Mouse (Mus musculus): ENCODE measurements at regions not wholly inside any gene's neighbourhood (a gene's known extent, or its start where the extent isn't known, plus 50 kb on each side); places are given as distances from the start of the nearest gene placed in this dataset.
"Not testable (repeated sequence)": the region's sequence is repeated elsewhere in the genome, so short reads cannot be mapped to it uniquely, and the experiment has no call there.

DNA sequence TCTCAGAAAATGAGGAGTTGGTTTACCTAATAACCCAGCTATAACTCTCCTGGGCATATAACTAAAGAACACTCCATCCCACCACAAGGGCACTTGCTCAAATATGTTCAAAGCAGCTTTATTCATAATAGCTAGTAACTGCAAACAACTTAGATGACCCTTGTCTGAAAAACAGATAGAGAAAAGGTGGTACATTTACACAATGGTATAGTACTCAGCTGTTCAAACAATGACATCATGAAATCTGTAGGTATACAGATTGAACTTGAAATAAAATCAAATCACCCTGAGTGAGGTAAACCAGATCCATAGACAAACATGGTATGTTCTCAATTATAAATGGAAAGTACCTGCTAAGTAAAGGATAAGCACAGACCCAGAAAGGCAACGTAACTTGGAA lies 721.5 kb upstream of the Intu start:
- DNase-seq = no peak

DNA sequence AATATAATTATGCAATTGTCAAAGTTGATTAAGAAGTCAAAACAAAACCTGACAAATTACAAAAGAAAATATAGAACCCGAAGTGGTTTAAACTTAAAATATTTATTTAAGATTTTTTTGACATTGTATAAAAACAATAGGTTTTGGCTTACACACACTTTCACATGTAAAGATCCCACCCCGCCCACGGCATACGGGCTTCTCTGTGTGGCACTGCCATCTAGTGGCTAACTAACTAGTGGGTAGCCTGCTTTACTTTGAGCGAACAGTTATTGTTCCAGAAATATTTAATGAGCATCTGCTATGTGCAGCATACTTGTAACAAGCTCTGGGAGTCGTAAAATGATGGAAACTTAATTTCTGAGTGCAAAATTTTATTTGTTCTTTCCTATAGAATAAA lies 716.3 kb upstream of the Intu start:
- peak; percentile 66 for DNase-seq

DNA sequence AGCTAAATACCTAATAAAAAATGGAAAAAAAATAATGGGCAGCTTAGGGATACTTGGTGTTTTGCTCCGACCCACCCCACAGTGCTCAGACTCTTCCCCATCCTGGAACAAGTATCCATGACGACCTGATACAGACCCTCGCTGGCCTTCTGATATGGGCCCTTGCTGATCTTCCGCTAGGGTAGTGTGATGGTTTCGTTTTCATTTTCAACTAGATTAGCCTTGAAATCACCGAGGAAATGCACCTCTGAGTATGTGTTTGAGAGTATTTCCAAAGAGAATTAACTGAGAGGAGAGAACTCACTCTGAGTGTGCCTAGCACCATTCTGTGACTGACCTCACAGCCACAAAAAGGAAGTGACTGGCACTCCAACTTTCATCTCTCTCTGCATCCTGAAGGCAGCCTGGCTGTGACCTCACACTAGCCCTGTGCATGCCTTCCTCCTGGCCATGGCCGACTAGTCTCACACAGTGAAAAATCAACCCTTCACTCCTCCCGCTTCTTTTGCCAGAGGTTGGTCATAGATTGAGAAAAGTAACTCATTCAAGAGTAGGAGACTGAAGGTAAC lies 700.5 kb upstream of the Intu start:
- no peak for DNase-seq

DNA sequence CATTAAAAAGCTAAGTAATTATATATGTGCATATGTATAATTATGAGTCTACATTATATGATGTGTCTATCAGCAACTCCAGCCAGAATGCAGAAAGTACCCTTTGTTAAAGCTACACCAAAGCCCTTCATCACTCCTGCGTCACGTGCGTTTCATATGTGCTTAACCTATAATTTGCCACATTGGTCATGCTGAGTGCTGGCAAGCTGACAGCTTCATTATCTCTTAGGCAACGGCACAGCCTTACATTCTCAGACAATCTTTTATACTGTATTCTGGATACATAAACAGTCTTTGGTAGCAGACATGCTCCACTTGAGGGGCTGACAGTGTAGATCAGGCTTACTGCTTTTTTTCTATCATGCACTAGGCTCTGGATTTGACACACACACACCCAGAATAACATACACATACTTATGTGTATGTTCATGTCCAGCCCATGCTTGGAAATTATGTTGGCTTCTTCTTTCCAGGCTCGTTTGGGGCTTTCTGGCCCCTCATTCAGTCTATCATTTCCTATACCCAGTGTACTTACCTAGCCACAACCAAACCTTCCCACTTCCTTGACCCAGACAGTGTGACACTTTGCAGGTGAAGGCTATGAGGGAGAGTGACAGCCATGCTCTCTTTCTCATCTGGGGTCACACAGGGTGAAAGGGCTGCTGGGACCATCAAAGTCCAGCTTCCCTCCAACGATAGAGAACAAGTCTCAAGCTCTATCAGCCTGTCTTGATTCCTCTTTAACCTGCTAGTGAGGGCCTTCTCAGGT lies 692.5 kb upstream of the Intu start:
- peak; percentile 36 for DNase-seq

DNA sequence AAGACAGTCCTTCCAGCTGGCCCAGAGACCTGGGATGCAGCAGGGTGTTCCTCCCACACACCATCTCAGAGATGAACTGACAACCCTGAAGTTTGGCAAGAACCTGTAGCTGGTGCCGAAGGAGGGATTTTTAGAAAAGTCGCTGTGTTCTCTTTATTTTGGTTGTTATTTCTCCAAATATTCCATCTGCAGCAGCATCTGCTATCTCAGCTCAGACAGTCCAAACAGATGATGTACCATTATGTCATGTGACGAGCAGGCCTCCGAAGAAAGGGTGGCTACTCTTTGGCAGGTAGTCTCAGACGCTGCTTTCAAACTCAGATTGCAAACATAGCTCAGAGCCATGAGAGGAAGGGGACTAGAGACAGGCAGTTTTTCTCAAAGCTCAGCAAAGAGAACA lies 690.1 kb upstream of the Intu start:
- DNase-seq = no peak

DNA sequence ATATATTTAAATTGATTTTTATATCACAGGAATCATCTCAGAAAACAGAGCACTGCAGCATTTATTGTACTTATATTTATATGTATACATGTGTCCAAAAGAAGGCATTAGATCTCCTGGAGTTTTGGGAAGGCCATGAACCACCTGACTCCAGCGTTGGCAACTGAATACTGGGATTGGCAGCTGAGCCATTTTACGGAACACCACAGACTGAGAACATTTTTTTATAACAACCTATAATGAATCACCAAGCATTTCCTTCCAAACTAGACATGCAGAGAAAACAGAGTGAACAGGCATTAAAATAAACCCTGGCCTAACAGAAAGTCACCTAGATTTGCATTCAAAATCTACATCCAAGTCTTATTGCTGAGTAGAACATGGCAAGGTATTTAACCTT lies 686.0 kb upstream of the Intu start:
- DNase-seq = no peak

DNA sequence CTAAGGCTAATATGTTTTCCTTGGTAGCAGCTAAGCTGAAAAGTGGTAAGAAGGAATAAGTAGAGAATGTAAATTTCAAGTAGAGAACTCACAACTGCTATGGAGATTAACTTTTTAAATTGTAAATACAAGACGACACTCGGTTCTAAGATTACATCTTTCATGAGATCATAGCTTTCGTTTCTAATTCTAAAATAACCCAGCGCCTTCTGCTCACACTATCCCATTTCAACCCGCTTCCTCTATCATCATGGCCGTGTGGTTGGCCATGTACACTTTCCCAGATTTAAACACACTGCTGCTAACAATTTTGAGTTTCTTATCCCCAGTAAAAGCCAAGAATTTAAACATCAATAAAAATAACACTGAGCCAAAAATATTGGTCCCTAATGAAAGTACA lies 682.3 kb upstream of the Intu start:
- DNase-seq = no peak

DNA sequence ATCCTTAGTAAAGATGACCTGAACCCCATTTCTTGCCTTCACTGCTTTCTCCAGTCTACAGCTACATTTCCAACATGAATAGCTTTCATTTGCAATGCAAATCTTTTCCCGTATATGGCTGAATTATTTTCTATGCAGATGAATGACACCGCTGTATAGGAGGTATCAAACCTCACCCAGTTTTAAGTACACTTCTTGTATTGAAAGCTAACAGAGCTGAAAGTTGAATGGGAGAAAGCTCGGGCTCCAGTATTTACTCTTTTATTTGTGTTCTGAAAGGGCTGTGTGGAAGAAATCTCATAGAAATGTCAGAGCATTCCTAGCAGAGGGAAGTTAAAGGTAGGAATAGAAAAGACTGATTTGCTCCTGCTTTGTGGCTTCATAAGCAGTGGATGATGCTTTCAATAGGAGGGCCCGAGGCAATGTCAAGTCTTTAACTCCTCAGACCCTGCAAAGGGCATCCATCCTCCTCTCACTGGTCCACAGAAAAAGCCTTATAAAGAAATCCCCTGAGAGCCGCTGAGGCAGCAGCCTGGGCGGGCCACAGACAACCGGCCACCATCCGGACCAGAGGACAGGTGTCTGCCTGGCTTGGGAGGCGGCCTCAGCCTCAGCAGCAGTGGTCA lies 673.8 kb upstream of the Intu start:
- DNase-seq = no peak

DNA sequence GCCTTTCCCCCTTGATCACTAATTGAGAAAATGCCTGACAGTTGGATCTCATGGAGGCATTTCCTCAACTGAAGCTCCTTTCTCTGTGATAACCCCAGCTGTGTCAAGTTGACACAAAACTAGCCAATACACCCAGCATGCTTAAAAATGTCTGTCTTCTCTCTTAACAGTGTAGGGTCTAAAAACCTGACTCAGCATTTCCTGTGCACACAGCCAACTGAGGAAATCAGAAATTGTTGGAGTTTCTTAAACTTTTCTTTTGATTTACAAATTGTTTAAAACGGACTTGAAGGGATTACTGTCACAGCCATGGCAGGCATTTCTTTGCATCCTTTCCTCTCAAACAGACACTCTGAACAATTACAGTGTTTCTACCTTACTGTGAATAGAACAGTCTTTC lies 655.0 kb upstream of the Intu start:
- not testable (repeated sequence) for DNase-seq

DNA sequence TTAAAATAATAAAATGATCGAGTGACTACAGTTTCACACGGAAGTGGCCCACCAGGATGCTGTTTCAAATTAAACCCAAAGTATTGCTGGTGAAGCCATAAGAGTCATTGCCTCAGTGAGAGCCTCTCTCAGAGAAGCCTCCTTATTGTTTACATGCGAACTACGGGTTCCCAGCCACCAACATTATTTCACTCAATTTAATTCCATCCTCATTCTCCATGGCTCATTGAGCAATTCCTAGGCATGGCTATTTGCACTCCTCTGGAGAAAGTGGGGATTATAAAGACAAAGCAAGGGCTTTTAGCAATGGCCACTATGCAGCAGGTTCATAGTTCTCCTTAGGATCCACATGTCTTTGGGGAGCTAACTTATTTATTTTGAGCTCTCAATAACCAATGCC lies 646.7 kb upstream of the Intu start:
- peak; percentile 67 for DNase-seq

DNA sequence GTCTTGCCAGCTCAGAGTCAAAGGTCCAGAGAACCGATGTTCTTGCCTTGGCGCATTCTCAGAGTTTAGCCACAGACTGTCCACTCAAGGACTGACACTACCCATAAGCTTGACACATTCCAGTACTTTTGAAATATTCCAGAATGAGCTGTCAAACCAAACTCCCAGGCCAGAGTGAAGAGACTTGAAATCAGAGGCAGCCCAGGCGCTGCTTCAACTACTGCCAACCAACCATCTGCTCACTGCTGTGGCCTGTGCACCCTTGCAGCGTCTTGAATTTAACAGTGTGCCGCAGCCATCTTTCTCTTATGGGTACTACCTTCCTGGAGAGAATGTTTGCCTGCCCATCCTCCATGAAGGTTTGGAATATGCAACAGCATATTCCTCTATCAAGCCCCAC lies 642.7 kb upstream of the Intu start:
- DNase-seq = no peak

DNA sequence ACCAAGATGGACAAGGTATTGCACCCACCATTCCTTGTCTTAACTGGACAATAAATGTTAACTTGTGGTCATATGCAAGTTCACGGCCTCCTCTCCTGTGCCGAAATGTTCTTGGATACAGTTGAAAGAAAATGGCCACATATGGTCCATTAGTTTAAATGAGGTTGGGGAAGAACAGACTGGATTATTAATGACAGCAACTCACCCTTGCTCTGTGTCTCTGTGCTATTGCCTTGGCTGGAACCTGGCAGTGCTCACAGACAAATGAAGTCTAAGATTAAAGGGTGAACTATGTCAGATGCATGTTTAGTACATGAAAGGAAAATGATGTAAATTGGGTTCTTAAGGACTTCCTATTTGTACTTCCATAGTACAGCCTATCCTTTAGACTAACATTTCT lies 641.9 kb upstream of the Intu start:
- no peak for DNase-seq

DNA sequence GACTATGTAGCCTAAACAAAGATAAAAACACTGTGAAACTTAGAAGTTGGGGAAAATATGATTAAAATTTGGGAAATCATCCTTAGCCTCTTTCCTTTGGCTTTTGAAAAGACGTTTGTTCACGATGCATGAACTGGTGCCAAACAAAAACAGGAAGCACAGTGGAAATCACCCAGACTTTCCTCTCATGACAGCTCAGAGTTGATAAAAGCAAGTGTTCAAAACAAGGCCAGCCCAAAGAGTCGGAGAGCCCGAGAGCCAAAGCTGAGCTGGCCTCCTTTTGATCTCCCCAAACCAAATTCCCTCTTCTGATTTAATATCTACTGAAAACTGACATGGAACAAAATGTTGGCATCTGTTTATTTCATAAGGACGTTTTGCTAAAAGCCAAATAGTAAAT lies 632.1 kb upstream of the Intu start:
- DNase-seq = no peak

DNA sequence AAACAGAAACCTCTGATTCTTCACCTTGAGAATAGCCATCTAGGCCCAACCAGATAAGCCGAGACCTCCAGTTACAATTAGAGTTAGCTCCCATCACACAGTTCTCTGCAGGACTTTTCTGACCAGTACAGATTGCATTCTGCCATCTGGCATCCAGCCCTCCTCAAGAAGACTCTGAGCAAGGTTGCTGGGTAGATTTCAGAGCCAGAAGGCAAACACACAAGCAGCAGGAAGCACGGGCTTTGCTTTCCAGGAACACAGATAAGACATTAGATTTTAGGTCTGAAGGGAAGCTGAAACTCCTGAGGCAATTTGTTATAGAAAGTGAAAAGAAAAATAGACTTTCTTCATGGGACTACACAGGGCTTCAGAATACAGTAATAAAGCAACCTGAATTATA lies 630.9 kb upstream of the Intu start:
- no peak for DNase-seq

DNA sequence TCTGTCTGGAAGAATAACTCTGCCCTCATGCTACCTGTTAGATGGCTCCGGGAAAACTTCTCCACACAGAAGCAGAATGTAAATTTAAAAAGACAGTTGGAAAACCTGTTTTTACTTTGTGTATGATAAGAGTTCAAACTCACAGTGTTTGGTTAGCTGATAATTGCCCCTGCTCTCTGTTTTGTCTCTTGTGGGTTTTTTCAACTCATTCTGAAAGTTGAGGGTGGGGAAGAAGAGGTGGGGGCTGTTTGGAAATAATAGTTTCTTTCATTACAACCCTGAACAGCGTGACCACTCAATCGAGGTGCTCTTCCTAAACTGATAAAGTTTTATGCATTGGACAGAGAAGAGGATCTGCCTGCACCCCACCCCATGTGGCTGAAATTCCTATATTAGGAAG lies 626.7 kb upstream of the Intu start:
- no peak for DNase-seq

DNA sequence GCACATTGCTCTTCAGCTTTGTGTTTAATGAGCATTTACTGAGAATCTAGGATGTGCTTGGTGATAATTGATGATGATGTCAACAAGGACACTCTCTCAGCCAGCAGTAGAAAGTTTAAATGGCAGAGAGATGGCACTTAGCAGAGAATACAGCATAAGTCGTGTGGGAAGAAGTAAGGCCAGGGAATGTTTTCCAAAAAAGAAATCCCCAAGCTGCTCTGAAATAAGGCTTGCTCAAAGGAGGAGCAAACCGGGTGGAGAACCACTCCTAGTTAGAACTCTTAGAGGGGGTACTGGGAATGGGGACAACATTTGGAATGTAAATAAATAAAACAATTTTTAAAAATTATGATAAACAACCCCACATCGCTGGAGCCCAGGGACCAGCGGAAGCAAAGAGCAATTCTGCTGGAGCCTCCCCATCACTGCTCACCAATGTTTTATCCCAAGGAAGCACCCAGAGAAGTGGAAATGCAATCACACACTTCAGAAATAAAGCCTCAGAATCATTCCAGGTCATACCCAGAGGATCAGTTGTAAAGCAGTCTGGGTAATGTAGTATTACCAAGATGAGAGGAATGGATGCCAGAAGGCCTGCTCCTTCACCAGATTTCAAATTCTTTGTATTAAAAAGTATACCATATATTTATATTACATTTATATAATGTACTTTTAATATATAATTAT lies 622.3 kb upstream of the Intu start:
- no peak for DNase-seq

DNA sequence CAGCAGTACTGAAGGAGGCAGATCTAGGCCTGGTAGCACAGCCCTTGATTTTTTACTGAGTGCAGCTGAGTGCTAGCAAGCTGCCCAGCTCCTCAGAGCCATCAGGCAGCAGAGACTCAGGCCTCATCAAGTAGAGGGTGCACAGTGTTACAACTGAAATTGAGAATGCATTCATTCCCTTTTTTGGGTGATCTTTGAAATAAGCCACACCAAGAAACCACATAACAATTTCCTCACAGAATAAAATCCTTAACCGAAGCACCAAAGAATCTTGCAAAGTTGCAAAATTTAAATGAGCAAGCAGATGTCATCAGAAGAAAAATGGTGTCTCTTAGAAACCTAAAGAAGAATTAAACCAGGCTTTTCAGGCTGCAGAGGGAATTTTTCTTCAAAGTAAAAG lies 621.4 kb upstream of the Intu start:
- DNase-seq = no peak

DNA sequence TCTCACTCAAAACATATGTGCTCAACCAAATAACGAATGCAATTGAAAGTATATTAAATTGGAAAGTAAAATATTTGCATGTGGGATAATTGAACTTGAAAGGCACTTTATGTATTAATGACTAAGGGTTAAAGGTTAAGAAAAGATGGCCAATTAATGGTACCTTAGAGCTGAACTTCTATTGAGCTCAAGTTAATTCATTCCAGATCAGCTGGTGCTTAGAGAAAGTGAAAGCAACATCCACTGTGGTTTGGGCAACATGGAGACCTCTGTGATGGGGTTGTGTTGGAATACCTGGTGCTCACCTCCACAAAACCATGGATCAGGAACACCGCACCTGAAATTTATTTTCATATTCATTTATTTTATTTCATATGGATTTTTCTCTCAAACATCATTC lies 612.5 kb upstream of the Intu start:
- no peak for DNase-seq

DNA sequence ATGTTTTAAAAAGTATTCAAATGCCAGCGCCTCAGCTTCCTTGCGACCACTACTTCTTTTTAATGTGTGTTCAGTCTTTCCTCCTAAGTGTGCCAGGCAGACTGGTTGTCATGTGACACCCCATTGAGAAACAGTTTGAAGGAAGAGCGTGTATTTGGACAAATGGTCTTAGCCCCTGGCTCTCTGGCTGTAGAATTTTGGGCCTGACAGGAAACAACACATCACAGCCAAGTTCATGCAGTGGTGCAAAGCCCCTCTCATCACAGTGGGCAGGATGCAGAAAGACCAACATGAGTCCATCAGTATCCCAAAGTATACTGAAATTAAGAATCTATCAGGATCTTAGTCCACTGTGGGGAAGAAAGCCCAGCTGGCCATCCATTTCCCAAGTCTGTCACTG lies 605.6 kb upstream of the Intu start:
- DNase-seq = no peak

DNA sequence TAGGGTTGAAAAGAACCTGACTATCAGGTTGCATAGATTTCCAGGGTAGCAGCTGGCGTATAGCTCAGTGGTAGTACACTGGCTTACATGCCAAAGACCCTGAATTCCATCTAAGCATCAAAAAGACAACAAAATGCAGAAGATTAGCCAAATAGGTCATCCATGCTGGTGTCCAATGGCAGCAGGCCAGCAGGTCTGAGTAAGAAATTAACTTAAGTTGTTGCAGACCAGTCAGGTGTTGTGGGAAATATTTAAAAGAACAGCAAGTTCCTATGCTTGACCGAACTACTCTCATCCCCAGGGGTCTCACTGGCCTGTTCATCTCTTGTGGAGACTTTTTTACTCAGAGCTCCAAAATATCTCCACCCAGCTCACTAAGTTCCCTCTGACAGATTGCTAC lies 602.7 kb upstream of the Intu start:
- DNase-seq = no peak

DNA sequence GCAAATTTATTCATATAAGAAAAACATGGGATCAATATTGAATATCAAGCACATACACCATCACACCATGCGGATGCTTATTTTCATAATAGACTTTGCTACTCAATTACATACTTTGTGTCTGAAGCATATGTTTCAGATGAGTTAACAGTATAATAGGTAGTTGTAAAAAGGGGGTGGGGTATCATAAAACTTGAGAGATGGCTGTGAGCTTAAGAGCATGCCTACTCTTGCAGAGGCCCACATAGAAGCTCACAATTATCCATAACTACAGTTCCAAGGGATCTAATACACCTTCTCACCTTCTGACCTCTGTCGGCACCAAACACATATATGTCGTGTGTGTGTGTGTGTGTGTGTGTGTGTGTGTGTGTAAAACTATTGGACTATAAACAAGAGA lies 597.7 kb upstream of the Intu start:
- DNase-seq = no peak

DNA sequence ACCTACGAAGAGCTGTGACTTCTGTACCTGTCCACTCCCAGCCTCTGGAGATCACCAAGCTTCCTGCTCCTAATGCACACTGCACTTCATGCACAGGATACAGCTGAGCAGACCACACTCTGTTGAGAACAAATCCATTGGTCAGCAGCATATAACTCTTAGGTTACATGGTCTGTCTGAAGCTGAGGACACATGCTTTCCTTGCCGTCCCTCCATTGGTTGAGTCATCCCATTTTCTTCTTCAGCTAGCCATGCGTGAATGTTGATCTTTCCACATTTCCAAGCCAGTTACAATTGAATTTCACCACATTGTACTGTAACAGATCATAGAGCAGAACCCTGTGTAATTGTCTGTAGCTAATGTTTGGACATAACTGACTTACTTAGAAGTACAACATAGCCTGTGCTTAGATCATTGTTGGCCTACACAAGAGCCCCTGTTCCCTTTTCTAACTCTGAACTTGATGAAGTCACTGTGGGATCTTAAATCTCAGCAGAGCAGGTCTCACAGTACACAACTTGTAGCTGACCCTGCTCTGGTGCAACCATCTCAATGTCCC lies 593.3 kb upstream of the Intu start:
- DNase-seq = no peak

DNA sequence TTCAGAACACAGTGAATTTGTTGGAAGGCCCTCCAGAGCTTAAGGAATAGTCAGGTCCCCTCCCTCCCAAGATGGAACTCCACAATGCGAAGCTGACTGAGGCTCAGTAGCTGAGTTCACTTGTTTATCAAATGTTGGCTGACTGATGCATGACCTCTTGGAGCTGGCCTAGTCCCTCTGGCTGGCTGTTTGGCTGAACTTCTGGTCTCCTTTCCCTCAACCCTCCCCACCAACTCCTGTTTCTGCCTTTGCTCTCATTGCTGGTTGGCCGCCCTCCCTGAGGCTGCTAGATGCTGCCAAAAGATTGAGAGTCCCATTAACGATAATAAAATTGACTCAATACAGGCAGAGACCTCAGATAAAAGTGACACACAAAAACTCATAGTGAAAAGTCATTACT lies 586.5 kb upstream of the Intu start:
- no peak for DNase-seq

DNA sequence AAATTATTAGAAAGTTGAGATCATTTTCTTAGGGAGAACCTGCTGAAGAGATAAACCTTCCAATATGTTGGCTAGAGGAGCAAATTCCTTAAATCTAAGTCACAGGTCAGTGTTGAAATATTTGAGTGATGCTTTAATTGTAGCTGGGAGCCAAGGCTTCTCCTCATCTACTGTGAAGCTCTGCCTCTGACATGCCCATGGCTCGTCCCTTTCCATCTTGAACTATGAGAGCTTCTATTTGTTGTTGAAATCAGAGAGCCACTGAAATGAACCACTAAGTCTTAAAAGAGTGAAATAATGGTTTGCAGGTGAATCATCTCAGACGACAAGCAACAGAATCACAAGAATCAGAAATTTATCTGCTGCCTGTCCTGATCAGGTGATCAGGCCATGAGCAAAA lies 579.0 kb upstream of the Intu start:
- no peak for DNase-seq

Data from retina, postnatal 1 day (tissue).